ENCODE assay signal across 11 mouse cellular contexts in genomic region chr10:70799906-70800305, GRCm38 (mm10).
DNase-seq lines count a peak whose midpoint lies in the region; ATAC-seq and TF ChIP-seq lines count a peak whose summit lies in the region.
"Had no signal": no experiment of that assay in that cellular context is flagged by ENCODE, and none has a peak within 500 bp of the region (broad histone marks: within the 10 kb centered on the region; RNA-seq: fewer than 3 reads in every experiment).

No protein-coding gene starts in this region.

- 0 out of 2 replicates have a peak, but pooled peaks have one; percentile 29 for ATAC-seq in forebrain, embryonic 14.5 days

- DNase-seq in forebrain, embryonic 14.5 days (ENCODE audit: low spot score) = no peak
- DNase-seq in forebrain, embryonic 10.5 days (ENCODE audit: extremely low spot score, low spot score) = no peak
- peak; percentile 16 for DNase-seq in layer of hippocampus, adult 9-11 months
- no peak for DNase-seq in layer of hippocampus, adult 9-10 months (ENCODE audit: low spot score)
- DNase-seq in frontal cortex, postnatal 36 days (ENCODE audit: low spot score in 2 of 2) = peak; percentile 42 to 53
- DNase-seq in cerebellum, postnatal 25 days = no peak
- DNase-seq in kidney, postnatal 36 days = no peak
- DNase-seq: cerebellum, adult 8-10 months had no signal

- H3K4me3 ChIP-seq in forebrain, embryonic 14.5 days (ENCODE audit: low read depth, low read length) = no peak overlapping the region
- no peak overlapping the region for H3K4me3 ChIP-seq in forebrain, embryonic 10.5 days
- H3K4me3 ChIP-seq in myocyte = no peak overlapping the region
- H3K4me3 ChIP-seq: limb, embryonic 13.5 days had no signal

- H3ac ChIP-seq in myocyte (ENCODE audit: control insufficient read depth, insufficient read length) = no peak overlapping the region

- H3K9me3 ChIP-seq in forebrain, embryonic 14.5 days (replicated peaks; ENCODE audit: control insufficient read depth, low read length) = no peaks in the 10 kb centered on the region
- no peaks in the 10 kb centered on the region for H3K9me3 ChIP-seq in forebrain, embryonic 10.5 days
- H3K9me3 ChIP-seq: limb, embryonic 13.5 days had no signal

- no peaks in the 10 kb centered on the region for H3K36me3 ChIP-seq in forebrain, embryonic 14.5 days (ENCODE audit: control insufficient read depth, insufficient read depth, low read length)
- H3K36me3 ChIP-seq in forebrain, embryonic 10.5 days (replicated peaks) = no peaks in the 10 kb centered on the region
- H3K36me3 ChIP-seq in myocyte (ENCODE audit: control insufficient read depth, insufficient read depth) = no peaks in the 10 kb centered on the region
- H3K36me3 ChIP-seq: limb, embryonic 13.5 days had no signal

- TF ChIP-seq POLR2A in myocyte (IDR thresholded peaks at IDR 0.05; ENCODE audit: insufficient read length, low read depth) = no peak

- H3K27ac ChIP-seq in forebrain, embryonic 14.5 days (ENCODE audit: low read depth, low read length) = 0 out of 2 replicates have a peak overlapping the region, but pooled peaks have one; percentile 33
- no peak overlapping the region for H3K27ac ChIP-seq in forebrain, embryonic 10.5 days
- H3K27ac ChIP-seq: kidney, postnatal 0 days; limb, embryonic 13.5 days had no signal

- no peaks in the 10 kb centered on the region; the same call in none of the 2 replicates for H3K4me1 ChIP-seq in forebrain, embryonic 14.5 days (ENCODE audit: control insufficient read depth, insufficient read depth, low read length)
- 0 out of 2 replicates have a peak, but pooled peaks cover 4% of the 10 kb centered on the region for H3K4me1 ChIP-seq in forebrain, embryonic 10.5 days

- WGBS in forebrain, embryonic 14.5 days = 96% methylated on average over 5 of the region's 5 CpGs
- 88% methylated on average over 5 of the region's 5 CpGs for WGBS in forebrain, embryonic 10.5 days

- no peaks in the 10 kb centered on the region for H3K79me2 ChIP-seq in myocyte (ENCODE audit: control insufficient read depth, insufficient read depth)

- no peaks in the 10 kb centered on the region for H3K27me3 ChIP-seq in forebrain, embryonic 14.5 days (replicated peaks; ENCODE audit: control insufficient read depth, insufficient read depth, low read length)
- H3K27me3 ChIP-seq in forebrain, embryonic 10.5 days (ENCODE audit: poor library complexity, severe bottlenecking) = no peaks in the 10 kb centered on the region
- no peaks in the 10 kb centered on the region for H3K27me3 ChIP-seq in myocyte (ENCODE audit: control insufficient read depth, insufficient read depth, insufficient read length)
- H3K27me3 ChIP-seq: limb, embryonic 13.5 days had no signal

- H3K9ac ChIP-seq in forebrain, embryonic 14.5 days (ENCODE audit: low read length) = no peak overlapping the region
- H3K9ac ChIP-seq: limb, embryonic 13.5 days had no signal

- no peak overlapping the region for H3K4me2 ChIP-seq in forebrain, embryonic 14.5 days (ENCODE audit: low read length)
- peak overlapping the region; percentile 80 for H3K4me2 ChIP-seq in myocyte (ENCODE audit: low read depth)
- H3K4me2 ChIP-seq: limb, embryonic 13.5 days had no signal

TF ChIP-seq in myocyte, 11 proteins besides CTCF, POLR2A, EP300 and RAD21:
- no peak for TF ChIP-seq POLR2AphosphoS2 (IDR thresholded peaks at IDR 0.05; ENCODE audit: insufficient read length, low read depth)
- TF ChIP-seq MYOD1 (IDR thresholded peaks at IDR 0.05; ENCODE audit: control insufficient read depth in 1 of 3, insufficient read length in 2 of 3, low read depth in 2 of 3) = no peak
- no peak for TF ChIP-seq MYOG (IDR thresholded peaks at IDR 0.05; ENCODE audit: control insufficient read depth in 1 of 3, insufficient read depth in 1 of 3, insufficient read length in 2 of 3, low read depth in 2 of 3)
- no peak for TF ChIP-seq TCF12 (IDR thresholded peaks at IDR 0.05; ENCODE audit: insufficient read depth, poor library complexity, severe bottlenecking)
- TF ChIP-seq REST (IDR thresholded peaks at IDR 0.05; ENCODE audit: insufficient read depth, insufficient read length) = no peak
- TF ChIP-seq SRF (IDR thresholded peaks at IDR 0.05; ENCODE audit: control insufficient read depth, insufficient read length, low read depth) = no peak
- TF ChIP-seq E2F4 (IDR thresholded peaks at IDR 0.05; ENCODE audit: insufficient read depth) = no peak
- no peak for TF ChIP-seq USF1 (IDR thresholded peaks at IDR 0.05; ENCODE audit: low read depth)
- TF ChIP-seq CEBPB (IDR thresholded peaks at IDR 0.05; ENCODE audit: insufficient read depth, poor library complexity, severe bottlenecking) = no peak
- TF ChIP-seq TCF3 (IDR thresholded peaks at IDR 0.05; ENCODE audit: insufficient read length, low read depth) = no peak
- TF ChIP-seq MAX (IDR thresholded peaks at IDR 0.05; ENCODE audit: low read depth) = no peak

Comparison
In these comparisons a context has a peak if more than half of its experiments do, and no peak if none do; other contexts are left out.
1. DNase-seq: peak in layer of hippocampus, adult 9-11 months (single experiment) and frontal cortex, postnatal 36 days (2 of 2); none in forebrain, embryonic 14.5 days (single experiment), forebrain, embryonic 10.5 days (single experiment), layer of hippocampus, adult 9-10 months (single experiment), cerebellum, postnatal 25 days (0 of 2) and kidney, postnatal 36 days (0 of 2).